Mouse (Mus musculus) olfactory bulb, adult 2 months (tissue): ENCODE measurements around the gene Col1a1.

Experiments
- CTCF ChIP-seq: fragments of 200-500 bp; IDR thresholded peaks from 2 replicates; pipeline ENCODE4 v1.5.1; 2012; ENCODE audit warnings: low read depth, mild to moderate bottlenecking, low read length, moderate library complexity; ENCODE audit not compliant: insufficient read depth
- POLR2A ChIP-seq: fragments of 200-500 bp; IDR thresholded peaks from 2 replicates; pipeline ENCODE4 v1.6.1; 2012; ENCODE audit warnings: mild to moderate bottlenecking, low read depth, low read length, moderate library complexity; ENCODE audit not compliant: insufficient read depth

- no peak for TF ChIP-seq CTCF
- no peak for TF ChIP-seq POLR2A
These were observed 5.1 kb downstream of the Col1a1 start for GRCm38 (mm10) chr11:94941121-94941520.
